Mouse (Mus musculus): ENCODE results near the gene Mapkbp1. TPM values are rescaled to one million over a fixed set of nuclear protein-coding genes. Genes with fewer than 3 reads are reported as not detected.

Mapkbp1 gene
- polyA plus RNA-seq, 1 experiment, result 15.7 TPM

DNA sequence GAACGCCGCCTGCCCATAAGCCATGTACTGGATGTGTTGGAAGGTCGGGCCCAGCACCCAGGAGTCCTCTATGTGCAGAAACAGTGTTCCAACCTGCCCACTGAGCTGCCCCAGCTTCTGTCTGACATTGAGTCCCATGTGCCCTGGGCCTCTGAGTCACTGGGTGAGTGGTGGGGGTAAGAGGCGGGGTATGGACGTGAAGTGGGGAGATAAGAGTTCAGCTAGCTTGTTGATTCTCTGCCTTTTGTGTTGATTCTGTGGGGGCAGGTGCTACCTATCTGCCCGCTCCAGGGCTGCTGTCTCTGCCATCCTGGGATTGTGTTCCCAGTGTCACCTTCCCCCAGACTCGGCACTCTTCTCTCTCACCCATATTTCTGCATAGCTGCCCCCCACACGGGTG, 57.9 kb downstream of the Mapkbp1 start:
- H3K4me1 ChIP-seq (replicated peaks; ENCODE audit: control insufficient read depth, insufficient read depth, low read length), result peaks cover 11% of the 10 kb centered on the region
- H3K27ac ChIP-seq (ENCODE audit: control insufficient read depth, insufficient read depth, low read length), result no peak overlapping the region
- DNase-seq, result no peak
- no peaks in the 10 kb centered on the region for H3K36me3 ChIP-seq (ENCODE audit: control insufficient read depth, insufficient read depth, low read length)
- WGBS, result 96% methylated on average over 8 of the region's 8 CpGs
- H3K27me3 ChIP-seq (ENCODE audit: control insufficient read depth, insufficient read depth, low read length), result no peaks in the 10 kb centered on the region
- no peak for TF ChIP-seq CTCF (IDR thresholded peaks at IDR 0.05; ENCODE audit: borderline replicate concordance, control insufficient read depth, extremely low read depth, insufficient read depth, low read length, poor library complexity)
- TF ChIP-seq POLR2A (IDR thresholded peaks at IDR 0.05; ENCODE audit: control insufficient read depth, extremely low read depth, insufficient read depth, low read length, poor library complexity), result no peak
- H3K4me3 ChIP-seq (ENCODE audit: control insufficient read depth, insufficient read depth, low read length), result no peak overlapping the region

DNA sequence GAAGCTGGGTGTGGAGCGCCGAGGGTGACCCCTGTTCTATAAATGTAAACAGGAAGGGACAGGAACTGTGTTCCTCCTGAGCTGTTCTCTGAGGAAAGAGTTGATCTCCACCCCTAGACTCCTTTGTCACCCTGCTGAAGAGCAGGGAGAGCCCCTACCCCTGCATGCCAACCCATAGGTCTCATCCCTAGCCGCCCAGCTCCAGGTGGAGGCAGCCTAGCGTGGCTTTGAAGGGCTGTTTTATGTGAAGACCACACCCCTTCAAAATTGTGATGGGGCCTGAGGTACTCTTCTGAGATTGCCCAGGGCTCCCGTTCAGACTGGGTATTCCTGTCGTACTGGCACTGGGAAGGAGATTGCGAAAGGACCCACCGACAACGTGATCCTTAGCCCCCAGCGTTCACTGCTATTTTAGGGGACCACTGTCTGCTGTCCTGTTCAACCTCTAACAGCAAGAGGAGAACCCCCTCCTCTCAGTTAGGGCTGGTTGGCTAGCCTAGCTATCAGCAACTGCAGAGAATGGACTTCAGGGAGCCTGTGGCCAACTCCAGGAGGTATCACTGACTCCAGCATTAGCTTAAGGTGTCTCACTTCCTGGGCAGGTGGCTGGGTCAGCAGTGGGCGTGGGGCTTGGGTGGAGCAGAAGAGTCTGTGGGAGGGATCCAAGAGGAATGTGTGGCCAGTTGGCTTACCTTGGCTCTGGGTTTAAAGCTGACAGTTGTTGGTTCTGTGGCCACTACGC, 60.4 kb downstream of the Mapkbp1 start, which contains the start of gene Pla2g4b:
Gene Pla2g4b (plus strand): TSS at position 692 of the 742 bp plus-strand sequence.
- H3K36me3 ChIP-seq (ENCODE audit: control insufficient read depth, insufficient read depth, low read length), result no peaks in the 10 kb centered on the region
- H3K27me3 ChIP-seq (ENCODE audit: control insufficient read depth, insufficient read depth, low read length), result no peaks in the 10 kb centered on the region
- no peak within 1 kb of the TSS for H3K4me3 ChIP-seq (ENCODE audit: control insufficient read depth, insufficient read depth, low read length)
- no peak for DNase-seq
- H3K27ac ChIP-seq (ENCODE audit: control insufficient read depth, insufficient read depth, low read length), result no peak within 1 kb of the TSS
- WGBS, result 93% methylated on average over 12 of the region's 12 CpGs
- TF ChIP-seq POLR2A (IDR thresholded peaks at IDR 0.05; ENCODE audit: control insufficient read depth, extremely low read depth, insufficient read depth, low read length, poor library complexity), result no peak
- TF ChIP-seq CTCF (IDR thresholded peaks at IDR 0.05; ENCODE audit: borderline replicate concordance, control insufficient read depth, extremely low read depth, insufficient read depth, low read length, poor library complexity), result no peak
- peaks cover 6% of the 10 kb centered on the region for H3K4me1 ChIP-seq (replicated peaks; ENCODE audit: control insufficient read depth, insufficient read depth, low read length)

DNA sequence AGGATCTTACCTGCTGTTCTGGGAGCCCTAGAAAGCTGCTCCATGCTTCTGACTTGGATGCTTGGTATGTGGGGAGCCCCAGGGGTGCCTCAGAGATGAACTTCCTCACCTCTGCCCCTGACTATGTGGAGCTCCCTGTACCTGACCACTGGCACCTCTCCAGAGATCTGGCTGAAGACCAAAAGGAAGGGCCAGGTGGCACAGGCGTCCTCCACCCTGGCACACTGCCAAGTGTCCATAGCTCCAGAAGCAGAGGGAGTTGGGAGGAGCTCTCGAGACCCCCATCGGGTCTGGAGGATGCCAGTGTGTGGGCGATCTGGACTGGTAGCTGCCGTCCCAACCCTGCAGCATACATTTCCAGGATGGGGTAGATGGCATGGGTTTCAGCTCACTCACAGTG, 61.2 kb downstream of the Mapkbp1 start:
- H3K36me3 ChIP-seq (ENCODE audit: control insufficient read depth, insufficient read depth, low read length), result no peaks in the 10 kb centered on the region
- H3K4me1 ChIP-seq (replicated peaks; ENCODE audit: control insufficient read depth, insufficient read depth, low read length), result no peaks in the 10 kb centered on the region
- DNase-seq, result no peak
- no peak overlapping the region for H3K4me3 ChIP-seq (ENCODE audit: control insufficient read depth, insufficient read depth, low read length)
- no peaks in the 10 kb centered on the region for H3K27me3 ChIP-seq (ENCODE audit: control insufficient read depth, insufficient read depth, low read length)
- no peak for TF ChIP-seq CTCF (IDR thresholded peaks at IDR 0.05; ENCODE audit: borderline replicate concordance, control insufficient read depth, extremely low read depth, insufficient read depth, low read length, poor library complexity)
- TF ChIP-seq POLR2A (IDR thresholded peaks at IDR 0.05; ENCODE audit: control insufficient read depth, extremely low read depth, insufficient read depth, low read length, poor library complexity), result no peak
- no peak overlapping the region for H3K27ac ChIP-seq (ENCODE audit: control insufficient read depth, insufficient read depth, low read length)
- WGBS, result 90% methylated on average over 5 of the region's 5 CpGs

DNA sequence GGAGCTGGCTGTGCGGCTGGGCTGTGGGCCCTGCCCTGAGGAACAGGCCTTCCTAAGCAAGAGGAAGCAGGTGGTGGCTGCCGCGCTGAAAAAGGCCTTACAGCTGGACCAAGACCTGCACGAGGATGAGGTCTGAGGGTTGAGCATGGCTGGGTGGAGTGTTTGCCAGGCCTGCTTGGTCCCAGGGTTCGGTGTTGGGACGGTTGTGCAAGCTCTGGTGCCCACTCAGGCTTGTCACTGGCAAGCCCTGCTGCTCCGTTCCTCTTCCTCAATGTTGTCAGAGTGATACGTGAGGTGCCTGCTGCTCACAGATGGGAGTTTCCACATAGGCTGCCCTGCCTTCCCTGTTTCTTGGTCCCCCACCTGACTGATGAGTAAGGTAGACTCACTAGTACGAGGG, 65.2 kb downstream of the Mapkbp1 start:
- H3K36me3 ChIP-seq (ENCODE audit: control insufficient read depth, insufficient read depth, low read length), result no peaks in the 10 kb centered on the region
- TF ChIP-seq CTCF (IDR thresholded peaks at IDR 0.05; ENCODE audit: borderline replicate concordance, control insufficient read depth, extremely low read depth, insufficient read depth, low read length, poor library complexity) (no peak), POLR2A (IDR thresholded peaks at IDR 0.05; ENCODE audit: control insufficient read depth, extremely low read depth, insufficient read depth, low read length, poor library complexity) (no peak)

DNA sequence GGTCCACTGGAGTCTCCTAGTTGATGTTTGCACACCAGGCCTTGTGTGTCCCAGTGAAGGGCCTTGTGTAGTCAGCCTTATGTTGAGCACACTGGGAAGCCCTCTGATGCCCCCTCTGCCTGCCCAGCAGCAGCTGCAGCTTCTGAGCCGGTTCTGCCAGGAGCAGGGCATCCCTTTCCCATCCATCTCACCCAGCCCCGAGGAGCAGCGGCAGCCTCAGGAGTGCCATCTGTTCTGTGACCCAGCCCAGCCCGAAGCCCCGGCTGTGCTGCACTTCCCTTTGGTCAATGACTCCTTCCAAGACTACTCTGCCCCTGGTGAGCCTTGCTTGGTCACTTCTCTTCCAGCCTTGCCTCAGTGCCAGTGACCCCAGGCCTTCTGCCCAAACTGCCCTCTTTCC, 68.5 kb downstream of the Mapkbp1 start:
- H3K27ac ChIP-seq (ENCODE audit: control insufficient read depth, insufficient read depth, low read length), result no peak overlapping the region
- H3K36me3 ChIP-seq (ENCODE audit: control insufficient read depth, insufficient read depth, low read length), result no peaks in the 10 kb centered on the region
- DNase-seq, result no peak
- TF ChIP-seq CTCF (IDR thresholded peaks at IDR 0.05; ENCODE audit: borderline replicate concordance, control insufficient read depth, extremely low read depth, insufficient read depth, low read length, poor library complexity), result no peak
- TF ChIP-seq POLR2A (IDR thresholded peaks at IDR 0.05; ENCODE audit: control insufficient read depth, extremely low read depth, insufficient read depth, low read length, poor library complexity), result no peak
- 97% methylated on average over 5 of the region's 5 CpGs for whole genome bisulfite sequencing
- H3K4me1 ChIP-seq (replicated peaks; ENCODE audit: control insufficient read depth, insufficient read depth, low read length), result no peaks in the 10 kb centered on the region
- H3K4me3 ChIP-seq (ENCODE audit: control insufficient read depth, insufficient read depth, low read length), result no peak overlapping the region
- no peaks in the 10 kb centered on the region for H3K27me3 ChIP-seq (ENCODE audit: control insufficient read depth, insufficient read depth, low read length)

More for the DNA sequence above, 65.2 kb downstream of the Mapkbp1 start:
- Histone ChIP-seq H3K27ac (ENCODE audit: control insufficient read depth, insufficient read depth, low read length) (no peak overlapping the region), H3K27me3 (ENCODE audit: control insufficient read depth, insufficient read depth, low read length) (no peaks in the 10 kb centered on the region), H3K4me1 (replicated peaks; ENCODE audit: control insufficient read depth, insufficient read depth, low read length) (no peaks in the 10 kb centered on the region), H3K4me3 (ENCODE audit: control insufficient read depth, insufficient read depth, low read length) (no peak overlapping the region)
- 48% methylated on average over 9 of the region's 9 CpGs for WGBS
- DNase-seq, result no peak

- H3K4me3 ChIP-seq (ENCODE audit: control insufficient read depth, insufficient read depth, low read length), result no peak overlapping the region
- no peaks in the 10 kb centered on the region for H3K4me1 ChIP-seq (replicated peaks; ENCODE audit: control insufficient read depth, insufficient read depth, low read length)
- TF ChIP-seq POLR2A (IDR thresholded peaks at IDR 0.05; ENCODE audit: control insufficient read depth, extremely low read depth, insufficient read depth, low read length, poor library complexity) (no peak), CTCF (IDR thresholded peaks at IDR 0.05; ENCODE audit: borderline replicate concordance, control insufficient read depth, extremely low read depth, insufficient read depth, low read length, poor library complexity) (no peak)
- no peaks in the 10 kb centered on the region for H3K36me3 ChIP-seq (ENCODE audit: control insufficient read depth, insufficient read depth, low read length)
- DNase-seq, result no peak
- H3K27me3 ChIP-seq (ENCODE audit: control insufficient read depth, insufficient read depth, low read length), result no peaks in the 10 kb centered on the region
- 80% methylated on average over 4 of the region's 4 CpGs for WGBS
- H3K27ac ChIP-seq (ENCODE audit: control insufficient read depth, insufficient read depth, low read length), result no peak overlapping the region
These were observed 71.7 kb downstream of the Mapkbp1 start for GRCm38 (mm10) chr2:120044101-120044603.

All from thymus, adult 2 months (tissue).